Mouse (Mus musculus) kidney, adult 2 months (tissue): ENCODE measurements around the gene B4galnt4.

ENCODE experiments used
- CTCF ChIP-seq: fragments of 200-500 bp; conservative IDR thresholded peaks from 2 replicates; pipeline ENCODE4 v1.5.1; 2011; ENCODE audit warnings: low read depth, mild to moderate bottlenecking, control low read depth, low read length, moderate library complexity, mixed read lengths; ENCODE audit not compliant: insufficient read depth, insufficient read length
- POLR2A ChIP-seq: fragments of 200-500 bp; IDR thresholded peaks from one replicate; pipeline ENCODE4 v1.6.1; 2011; ENCODE audit warnings: low read depth, low read length, control low read depth

- no peak for TF ChIP-seq CTCF
- no peak for TF ChIP-seq POLR2A
These were observed 58.6 kb downstream of the B4galnt4 start for GRCm38 (mm10) chr7:141119487-141119886.
